Mouse (Mus musculus) liver, embryonic 12.5 days (tissue): Measurements from ENCODE around the gene Mad1l1. TPM values are rescaled to one million over a fixed set of nuclear protein-coding genes. Genes with fewer than 3 reads are reported as not detected.

ENCODE experiments used
- ATAC-seq: fragments of 200-750 bp; cut with Nextera tagmentation; 2 replicates; pipeline ENCODE4 v1.8.0; 2017; ENCODE audit warnings: moderate number of reproducible peaks, mild to moderate bottlenecking, moderate library complexity
- H3K27ac ChIP-seq: fragments of 300-500 bp; sonication (generic); 2 replicates; pipeline ENCODE4 v1.5.1; 2016; ENCODE audit warnings: mild to moderate bottlenecking
- H3K27me3 ChIP-seq: fragments of 300-500 bp; sonication (generic); replicated peaks from 2 replicates; pipeline ENCODE4 v1.6.1; 2016; ENCODE audit warnings: mild to moderate bottlenecking, moderate library complexity
- H3K36me3 ChIP-seq: fragments of 300-500 bp; sonication (generic); 2 replicates; pipeline ENCODE4 v1.6.1; 2016; ENCODE audit warnings: mild to moderate bottlenecking, moderate library complexity
- H3K4me1 ChIP-seq: fragments of 300-500 bp; sonication (generic); 2 replicates; pipeline ENCODE4 v1.6.1; 2016
- H3K4me2 ChIP-seq: fragments of 300-500 bp; sonication (generic); 2 replicates; pipeline ENCODE4 v1.6.1; 2016; ENCODE audit warnings: mild to moderate bottlenecking, moderate library complexity
- H3K4me3 ChIP-seq: fragments of 300-500 bp; sonication (generic); 2 replicates; pipeline ENCODE4 v1.5.1; 2016; ENCODE audit warnings: mild to moderate bottlenecking, moderate library complexity
- H3K9ac ChIP-seq: fragments of 300-500 bp; sonication (generic); 2 replicates; pipeline ENCODE4 v1.6.1; 2016; ENCODE audit warnings: mild to moderate bottlenecking, moderate library complexity
- H3K9me3 ChIP-seq: fragments of 300-500 bp; sonication (generic); replicated peaks from 2 replicates; pipeline ENCODE4 v1.6.1; 2016; ENCODE audit warnings: mild to moderate bottlenecking, moderate library complexity
- WGBS: fragments of 180-500 bp; shearing (Covaris S2); methylation state at CpG from one replicate; pipeline ENCODE4 v1.1.7; 2016; ENCODE audit not compliant: insufficient replicate concordance; 5-methylcytosine and 5-hydroxymethylcytosine counted together
- polyA plus RNA-seq: library from polyadenylated mRNA; unstranded; fragments of >200 nt; fragmentation: Nextera tagmentation; extraction: Ambion mirVana; gene quantifications from 2 replicates; pipeline ENCODE4 v1.2.1, GENCODE M21; 2016

The Mad1l1 gene
- polyA plus RNA-seq, 1 experiment from 2014 or later, result 33.6 TPM

GRCm38 (mm10) chr5:140045453-140045852 lies 275.9 kb downstream of the Mad1l1 start:
- H3K27ac ChIP-seq, result no peak overlapping the region
- no peaks in the 10 kb centered on the region for H3K36me3 ChIP-seq
- H3K9ac ChIP-seq, result no peak overlapping the region
- H3K4me3 ChIP-seq, result no peak overlapping the region
- H3K27me3 ChIP-seq, result no peaks in the 10 kb centered on the region
- no peaks in the 10 kb centered on the region for H3K9me3 ChIP-seq
- peaks cover 12% of the 10 kb centered on the region for H3K4me1 ChIP-seq
- H3K4me2 ChIP-seq, result no peak overlapping the region
- ATAC-seq, result no peak
- WGBS, result 84% methylated on average over 2 of the region's 2 CpGs

DNA sequence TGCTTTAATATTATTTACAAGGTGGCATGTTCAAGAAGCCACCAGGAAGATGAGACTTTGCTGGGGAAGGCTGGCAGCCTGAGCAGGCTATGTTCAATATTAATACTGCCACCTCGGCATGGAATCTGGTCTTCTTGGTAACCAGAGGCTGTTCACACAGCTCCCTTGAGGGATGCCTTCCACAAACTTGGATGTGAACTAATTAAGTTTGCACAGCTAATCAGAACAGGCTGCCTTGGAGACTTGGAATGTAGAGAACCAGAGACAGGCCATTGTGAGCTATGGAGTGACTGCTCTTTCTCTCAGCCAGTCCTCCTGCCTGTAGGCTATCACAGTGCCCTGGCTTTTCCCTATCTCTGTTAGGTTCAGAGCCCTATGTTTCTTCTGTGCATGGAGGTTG lies 278.4 kb downstream of the Mad1l1 start:
- WGBS, result 82% methylated on average over 1 of the region's 1 CpGs
- no peak for ATAC-seq
- no peak overlapping the region for H3K9ac ChIP-seq
- H3K36me3 ChIP-seq, result no peaks in the 10 kb centered on the region
- H3K4me3 ChIP-seq, result no peak overlapping the region
- no peak overlapping the region for H3K27ac ChIP-seq
- no peak overlapping the region for H3K4me2 ChIP-seq
- no peaks in the 10 kb centered on the region for H3K9me3 ChIP-seq
- H3K27me3 ChIP-seq, result no peaks in the 10 kb centered on the region
- H3K4me1 ChIP-seq, result peaks cover 6% of the 10 kb centered on the region

DNA sequence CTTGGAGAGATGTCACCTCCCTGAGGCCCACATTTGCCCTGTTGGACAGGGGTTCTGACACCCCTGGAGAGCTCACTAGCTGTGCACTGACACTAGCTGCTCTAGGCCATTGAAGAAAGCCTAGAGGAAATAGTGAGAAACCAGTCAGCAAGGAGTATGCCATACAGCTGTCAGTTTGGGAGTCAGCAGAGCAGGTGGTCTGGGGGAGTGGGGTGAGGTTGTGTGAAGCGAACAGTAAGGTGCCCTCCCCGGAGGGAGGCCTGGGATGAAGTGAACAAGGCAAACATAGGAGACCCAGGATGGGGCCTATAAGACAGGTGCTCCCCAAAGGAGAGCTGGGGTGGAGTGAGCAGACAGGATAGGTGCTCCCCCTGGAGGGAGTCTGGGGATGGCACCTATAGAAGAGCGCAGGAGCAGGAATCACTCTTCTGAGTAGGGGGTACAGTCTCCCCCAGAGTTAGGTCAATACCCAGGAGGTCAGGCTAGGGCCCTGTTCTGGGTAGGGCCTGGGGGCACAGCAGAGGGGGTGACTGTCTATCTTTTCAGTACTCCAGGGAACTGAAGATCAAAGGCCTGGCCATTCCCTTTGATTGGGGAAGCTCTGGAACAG lies 279.2 kb downstream of the Mad1l1 start:
- H3K4me3 ChIP-seq, result no peak overlapping the region
- WGBS, result 75% methylated on average over 3 of the region's 3 CpGs
- no peak overlapping the region for H3K4me2 ChIP-seq
- no peaks in the 10 kb centered on the region for H3K9me3 ChIP-seq
- peaks cover 12% of the 10 kb centered on the region for H3K4me1 ChIP-seq
- no peak overlapping the region for H3K9ac ChIP-seq
- H3K27me3 ChIP-seq, result no peaks in the 10 kb centered on the region
- no peaks in the 10 kb centered on the region for H3K36me3 ChIP-seq
- H3K27ac ChIP-seq, result no peak overlapping the region
- ATAC-seq, result no peak

GRCm38 (mm10) chr5:140041055-140041454 lies 280.3 kb downstream of the Mad1l1 start:
- no peak for ATAC-seq
- H3K4me1 ChIP-seq, result peaks cover 16% of the 10 kb centered on the region
- no peak overlapping the region for H3K4me3 ChIP-seq
- WGBS, result 76% methylated on average over 3 of the region's 3 CpGs
- H3K9ac ChIP-seq, result no peak overlapping the region
- no peak overlapping the region for H3K4me2 ChIP-seq
- no peaks in the 10 kb centered on the region for H3K36me3 ChIP-seq
- no peaks in the 10 kb centered on the region for H3K9me3 ChIP-seq
- no peak overlapping the region for H3K27ac ChIP-seq
- no peaks in the 10 kb centered on the region for H3K27me3 ChIP-seq

GRCm38 (mm10) chr5:140037587-140038233 lies 283.6 kb downstream of the Mad1l1 start:
- Histone ChIP-seq H3K9me3 (no peaks in the 10 kb centered on the region), H3K27me3 (no peaks in the 10 kb centered on the region), H3K4me2 (no peak overlapping the region), H3K27ac (no peak overlapping the region), H3K36me3 (no peaks in the 10 kb centered on the region; the same call in 1 of the 2 replicates), H3K9ac (no peak overlapping the region), H3K4me1 (peaks cover 46% of the 10 kb centered on the region), H3K4me3 (no peak overlapping the region)
- no peak for ATAC-seq
- 80% methylated on average over 6 of the region's 6 CpGs for WGBS

DNA sequence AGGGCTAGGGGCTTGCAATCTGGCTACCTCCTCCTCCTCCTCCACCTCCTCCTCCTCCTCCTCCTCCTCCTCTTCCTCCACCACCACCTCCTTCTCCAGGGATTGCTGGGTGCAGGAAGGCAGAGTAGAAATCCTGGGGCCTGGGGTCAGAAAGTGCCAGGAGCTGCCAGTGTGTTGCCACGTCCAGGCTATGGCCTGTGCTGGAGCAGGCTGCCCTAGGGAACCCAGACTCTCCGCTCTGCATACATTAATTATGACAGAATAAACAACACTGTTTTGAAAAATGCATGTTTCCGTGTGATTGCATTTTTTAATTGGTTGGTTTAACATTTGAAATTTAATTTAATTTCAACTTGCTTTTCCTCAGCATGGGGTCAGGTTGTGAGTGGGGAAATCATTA lies 285.7 kb downstream of the Mad1l1 start:
- H3K9ac ChIP-seq, result no peak overlapping the region; the same call in 1 of the 2 replicates
- no peaks in the 10 kb centered on the region for H3K9me3 ChIP-seq
- peaks cover 46% of the 10 kb centered on the region for H3K4me1 ChIP-seq
- WGBS, result 77% methylated on average over 3 of the region's 3 CpGs
- no peaks in the 10 kb centered on the region for H3K27me3 ChIP-seq
- peak overlapping the region; percentile 89 for H3K27ac ChIP-seq
- H3K36me3 ChIP-seq, result no peaks in the 10 kb centered on the region; the same call in 1 of the 2 replicates
- no peak overlapping the region for H3K4me3 ChIP-seq
- H3K4me2 ChIP-seq, result no peak overlapping the region
- no peak for ATAC-seq

DNA sequence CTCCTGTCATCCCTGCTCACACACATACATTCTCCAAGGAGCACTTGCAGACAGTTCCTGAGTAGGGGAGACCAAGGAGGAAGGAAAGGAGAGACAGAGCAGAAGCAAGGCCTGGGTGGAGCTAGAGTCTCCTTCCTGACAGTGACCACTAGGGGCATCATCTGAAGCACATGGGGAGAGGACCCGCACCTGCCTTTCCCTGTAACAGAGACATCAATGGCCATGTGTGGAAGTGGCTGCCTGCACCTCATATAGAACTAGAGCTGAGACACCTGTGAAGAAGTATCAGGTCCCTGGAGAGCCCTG lies 286.4 kb downstream of the Mad1l1 start:
- Histone ChIP-seq H3K4me3 (no peak overlapping the region), H3K4me1 (peaks cover 46% of the 10 kb centered on the region), H3K9ac (peak overlapping the region; percentile 37), H3K27me3 (no peaks in the 10 kb centered on the region), H3K27ac (peak overlapping the region; percentile 89), H3K4me2 (peak overlapping the region; percentile 34), H3K9me3 (no peaks in the 10 kb centered on the region), H3K36me3 (no peaks in the 10 kb centered on the region; the same call in 1 of the 2 replicates)
- 48% methylated on average over 1 of the region's 1 CpGs for WGBS
- peak; percentile 63 for ATAC-seq

DNA sequence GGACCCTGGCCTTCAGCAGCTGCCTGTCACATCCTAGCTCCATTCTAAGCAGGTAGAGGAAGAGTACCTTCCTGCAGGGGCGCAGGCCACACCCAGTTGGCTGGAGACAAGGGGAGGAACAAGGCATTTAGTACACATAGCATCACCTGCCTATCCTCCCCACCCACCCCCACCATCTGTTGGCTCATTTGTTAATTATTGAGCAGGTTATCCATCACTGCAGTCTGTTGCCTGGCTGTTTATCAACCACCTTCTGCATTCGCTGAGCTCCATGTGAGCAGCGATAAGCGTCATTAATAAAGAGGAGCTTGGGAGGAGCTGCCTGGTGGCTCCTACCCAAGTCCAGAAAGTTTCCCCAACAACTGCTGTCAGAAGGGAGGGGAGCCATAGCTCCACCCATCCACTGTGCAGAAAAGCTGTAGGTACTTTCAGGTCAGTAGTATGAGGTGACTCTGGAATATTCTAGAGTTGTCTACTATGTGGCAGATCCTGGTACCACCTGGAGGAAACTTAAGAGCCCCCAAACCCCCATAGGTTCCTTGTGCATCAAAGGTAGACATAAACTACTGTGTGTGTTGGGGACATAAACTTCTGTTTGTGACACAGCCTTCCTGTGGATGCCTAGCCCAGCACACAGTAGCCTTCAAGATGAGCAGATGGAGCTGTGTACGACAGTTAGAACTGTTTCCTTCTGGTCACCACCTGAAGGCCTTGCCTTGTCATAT lies 286.9 kb downstream of the Mad1l1 start:
- Histone ChIP-seq H3K36me3 (no peaks in the 10 kb centered on the region; the same call in 1 of the 2 replicates), H3K4me3 (no peak overlapping the region), H3K4me1 (peaks cover 46% of the 10 kb centered on the region), H3K9me3 (no peaks in the 10 kb centered on the region), H3K9ac (peak overlapping the region; percentile 37), H3K27ac (peak overlapping the region; percentile 89), H3K27me3 (no peaks in the 10 kb centered on the region), H3K4me2 (peak overlapping the region; percentile 34)
- peak; percentile 89 for ATAC-seq
- 68% methylated on average over 5 of the region's 5 CpGs for WGBS

GRCm38 (mm10) chr5:140026366-140026765 lies 295.0 kb downstream of the Mad1l1 start:
- Histone ChIP-seq H3K36me3 (no peaks in the 10 kb centered on the region), H3K9me3 (no peaks in the 10 kb centered on the region), H3K27ac (no peak overlapping the region), H3K4me1 (peaks cover 18% of the 10 kb centered on the region), H3K4me3 (no peak overlapping the region), H3K27me3 (no peaks in the 10 kb centered on the region), H3K4me2 (no peak overlapping the region), H3K9ac (no peak overlapping the region)
- 88% methylated on average over 4 of the region's 4 CpGs for WGBS
- no peak for ATAC-seq

DNA sequence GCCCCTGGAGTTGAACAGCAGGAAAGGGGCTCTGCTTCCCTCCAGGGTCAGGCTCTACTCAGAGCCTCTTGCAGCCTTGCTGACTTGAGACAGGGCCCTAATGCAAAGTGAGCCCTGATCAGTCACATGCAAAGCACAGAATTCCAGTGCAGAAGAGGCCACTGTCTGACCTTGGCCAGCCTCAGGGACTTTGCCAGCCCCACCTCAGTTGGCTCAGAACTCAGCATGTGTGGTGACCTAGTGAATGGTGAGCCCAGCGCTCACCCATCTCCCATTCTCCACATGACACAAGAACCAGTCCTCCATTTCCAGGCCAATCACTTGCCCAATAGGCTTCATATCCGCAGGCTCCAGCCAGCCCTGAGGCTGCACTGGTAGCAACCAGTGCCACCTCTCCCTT lies 296.1 kb downstream of the Mad1l1 start:
- 75% methylated on average over 2 of the region's 2 CpGs for WGBS
- Histone ChIP-seq H3K4me1 (peaks cover 22% of the 10 kb centered on the region), H3K27ac (no peak overlapping the region)

GRCm38 (mm10) chr5:140023941-140024500 lies 297.3 kb downstream of the Mad1l1 start:
- Histone ChIP-seq H3K27me3 (no peaks in the 10 kb centered on the region), H3K4me1 (peaks cover 22% of the 10 kb centered on the region), H3K4me2 (no peak overlapping the region), H3K9me3 (no peaks in the 10 kb centered on the region), H3K9ac (no peak overlapping the region), H3K27ac (peak overlapping the region; percentile 36; the same call in 1 of the 2 replicates), H3K4me3 (no peak overlapping the region), H3K36me3 (no peaks in the 10 kb centered on the region)
- WGBS, result 78% methylated on average over 3 of the region's 3 CpGs
- peak; percentile 90 for ATAC-seq

More for the DNA sequence above, 296.1 kb downstream of the Mad1l1 start:
- Histone ChIP-seq H3K9ac (no peak overlapping the region), H3K9me3 (no peaks in the 10 kb centered on the region), H3K4me3 (no peak overlapping the region), H3K36me3 (no peaks in the 10 kb centered on the region), H3K4me2 (no peak overlapping the region), H3K27me3 (no peaks in the 10 kb centered on the region)
- no peak for ATAC-seq

- Histone ChIP-seq H3K4me3 (no peak overlapping the region), H3K27ac (no peak overlapping the region), H3K4me2 (no peak overlapping the region), H3K36me3 (no peaks in the 10 kb centered on the region), H3K27me3 (no peaks in the 10 kb centered on the region), H3K9me3 (no peaks in the 10 kb centered on the region), H3K9ac (no peak overlapping the region), H3K4me1 (peaks cover 22% of the 10 kb centered on the region)
- WGBS, result 82% methylated on average over 6 of the region's 6 CpGs
- ATAC-seq, result no peak
These were observed 298.5 kb downstream of the Mad1l1 start for GRCm38 (mm10) chr5:140022861-140023260.
